In genomic region chr14:15436586-15436985, GRCm38 (mm10) we compare ENCODE assay signal across 15 mouse cellular contexts. TPM values are rescaled to one million over a fixed set of nuclear protein-coding genes. Genes with fewer than 3 reads are reported as not detected.
DNase-seq lines count a peak whose midpoint lies in the region; ATAC-seq lines count a peak whose summit lies in the region.
"Had no signal": no experiment of that assay in that cellular context is flagged by ENCODE, and none has a peak within 500 bp of the region (broad histone marks: within the 10 kb centered on the region; RNA-seq: fewer than 3 reads in every experiment).

No protein-coding gene starts in this region.

- 97% methylated on average over 4 of the region's 4 CpGs for WGBS in forebrain, embryonic 14.5 days
- 95% methylated on average over 4 of the region's 4 CpGs for WGBS in forebrain, embryonic 10.5 days
- WGBS in heart, embryonic 16.5 days, result 87% methylated on average over 4 of the region's 4 CpGs
- 90% methylated on average over 4 of the region's 4 CpGs for WGBS in neural tube, embryonic 13.5 days

- H3K27me3 ChIP-seq in forebrain, embryonic 14.5 days (replicated peaks; ENCODE audit: control insufficient read depth, insufficient read depth, low read length), result peaks cover 12% of the 10 kb centered on the region
- peaks cover 45% of the 10 kb centered on the region for H3K27me3 ChIP-seq in forebrain, embryonic 10.5 days (ENCODE audit: poor library complexity, severe bottlenecking)
- no peaks in the 10 kb centered on the region for H3K27me3 ChIP-seq in heart, embryonic 16.5 days (ENCODE audit: control insufficient read depth, insufficient read depth, low read length)
- H3K27me3 ChIP-seq in neural tube, embryonic 13.5 days, result peaks cover 36% of the 10 kb centered on the region

- ATAC-seq in forebrain, embryonic 14.5 days, result no peak
- ATAC-seq in heart, embryonic 16.5 days (replicated peaks; ENCODE audit: extremely low read depth, insufficient read depth, low FRiP score), result no peak
- ATAC-seq in neural tube, embryonic 13.5 days (ENCODE audit: low read depth), result no peak
- no peak for ATAC-seq in inflammation-experienced regulatory T-cells, adult 6 months
- ATAC-seq: liver, embryonic 12.5 days; lung, postnatal 0 days had no signal

- no peak overlapping the region for H3K4me3 ChIP-seq in forebrain, embryonic 14.5 days (ENCODE audit: low read depth, low read length)
- H3K4me3 ChIP-seq in forebrain, embryonic 10.5 days, result no peak overlapping the region
- H3K4me3 ChIP-seq in heart, embryonic 16.5 days (ENCODE audit: low read length), result no peak overlapping the region
- 0 out of 2 replicates have a peak overlapping the region, but pooled peaks have one; percentile 60 for H3K4me3 ChIP-seq in neural tube, embryonic 13.5 days
- H3K4me3 ChIP-seq: embryonic facial prominence, embryonic 12.5 days; liver, embryonic 12.5 days; megakaryocyte, embryonic 14.5 days had no signal

- DNase-seq in forebrain, embryonic 14.5 days (ENCODE audit: low spot score), result no peak
- no peak for DNase-seq in forebrain, embryonic 10.5 days (ENCODE audit: extremely low spot score, low spot score)
- DNase-seq in heart, postnatal 36 days, result no peak
- DNase-seq in neural tube, embryonic 10.5 days (ENCODE audit: extremely low spot score, low spot score), result no peak
- DNase-seq: adrenal gland, postnatal 14 days; thymus, adult 2 months had no signal

- H3K9ac ChIP-seq in forebrain, embryonic 14.5 days (ENCODE audit: low read length), result no peak overlapping the region
- no peak overlapping the region for H3K9ac ChIP-seq in heart, embryonic 16.5 days (ENCODE audit: low read length)
- H3K9ac ChIP-seq in neural tube, embryonic 13.5 days, result no peak overlapping the region
- H3K9ac ChIP-seq: embryonic facial prominence, embryonic 12.5 days; liver, embryonic 12.5 days had no signal

- H3K4me2 ChIP-seq in forebrain, embryonic 14.5 days (ENCODE audit: low read length), result peak overlapping the region; percentile 91
- peak overlapping the region; percentile 90 for H3K4me2 ChIP-seq in heart, embryonic 16.5 days (ENCODE audit: low read depth, low read length)
- H3K4me2 ChIP-seq in neural tube, embryonic 13.5 days, result peak overlapping the region; percentile 90
- H3K4me2 ChIP-seq: liver, embryonic 12.5 days had no signal

- intact Hi-C loops in heart, postnatal 36 days (cut with DNase I), result loop anchor here (5.0 to 10.0 kb wide), 5 partner anchors 64 to 948 kb away; no protein-coding TSS in a partner anchor

- H3K36me3 ChIP-seq in forebrain, embryonic 14.5 days (ENCODE audit: control insufficient read depth, insufficient read depth, low read length), result no peaks in the 10 kb centered on the region
- no peaks in the 10 kb centered on the region for H3K36me3 ChIP-seq in forebrain, embryonic 10.5 days (replicated peaks)
- H3K36me3 ChIP-seq in heart, embryonic 16.5 days (ENCODE audit: control insufficient read depth, insufficient read depth), result no peaks in the 10 kb centered on the region
- H3K36me3 ChIP-seq in neural tube, embryonic 13.5 days, result no peaks in the 10 kb centered on the region
- H3K36me3 ChIP-seq: embryonic facial prominence, embryonic 12.5 days; liver, embryonic 12.5 days had no signal

- H3K9me3 ChIP-seq in forebrain, embryonic 14.5 days (replicated peaks; ENCODE audit: control insufficient read depth, low read length), result no peaks in the 10 kb centered on the region
- H3K9me3 ChIP-seq in forebrain, embryonic 10.5 days, result no peaks in the 10 kb centered on the region
- no peaks in the 10 kb centered on the region for H3K9me3 ChIP-seq in heart, embryonic 16.5 days (replicated peaks; ENCODE audit: control insufficient read depth, low read length)
- no peaks in the 10 kb centered on the region for H3K9me3 ChIP-seq in neural tube, embryonic 13.5 days
- H3K9me3 ChIP-seq: embryonic facial prominence, embryonic 12.5 days; liver, embryonic 12.5 days; megakaryocyte, embryonic 14.5 days had no signal

- no peaks in the 10 kb centered on the region for H3K4me1 ChIP-seq in forebrain, embryonic 14.5 days (ENCODE audit: control insufficient read depth, insufficient read depth, low read length)
- H3K4me1 ChIP-seq in forebrain, embryonic 10.5 days, result peaks cover 21% of the 10 kb centered on the region
- peaks cover 13% of the 10 kb centered on the region for H3K4me1 ChIP-seq in heart, embryonic 16.5 days (ENCODE audit: control insufficient read depth, insufficient read depth, low read length)
- H3K4me1 ChIP-seq in neural tube, embryonic 13.5 days (replicated peaks), result peaks cover 21% of the 10 kb centered on the region
- H3K4me1 ChIP-seq: embryonic facial prominence, embryonic 12.5 days had no signal

- no peak overlapping the region for H3K27ac ChIP-seq in forebrain, embryonic 14.5 days (ENCODE audit: low read depth, low read length)
- H3K27ac ChIP-seq in forebrain, embryonic 10.5 days, result no peak overlapping the region
- H3K27ac ChIP-seq in heart, embryonic 16.5 days (ENCODE audit: low read length), result no peak overlapping the region
- H3K27ac ChIP-seq in neural tube, embryonic 13.5 days (replicated peaks), result no peak overlapping the region
- H3K27ac ChIP-seq: embryonic facial prominence, embryonic 12.5 days; liver, embryonic 12.5 days had no signal

RNA-seq across cellular contexts. Expression of gene Lrrc3b, which starts 2.2 kb away (rescaled TPM):
- polyA plus RNA-seq in forebrain, embryonic 14.5 days (2014; fragmentation: Nextera tagmentation; extraction: Ambion mirVana), result 5.5 and 7.7 TPM in 2 replicates
- 0.92 and 1.7 TPM in 2 replicates for polyA plus RNA-seq in forebrain, embryonic 10.5 days (2016; fragmentation: Nextera tagmentation; extraction: Ambion mirVana)
- 9.3 and 12.6 TPM in 2 replicates for polyA plus RNA-seq in heart, embryonic 16.5 days (2015; fragmentation: Nextera tagmentation; extraction: Ambion mirVana)
- total RNA-seq in heart, postnatal 36 days (2021), result 10 to 100 TPM; 20.5 to 34.4 TPM
- polyA plus RNA-seq in neural tube, embryonic 13.5 days (2015; fragmentation: Nextera tagmentation; extraction: Ambion mirVana), result 6.9 and 7.4 TPM in 2 replicates
- not detected for polyA plus RNA-seq in inflammation-experienced regulatory T-cells, adult 6 months (2017; shearing (Covaris generic))
- total RNA-seq: hematopoietic stem cell, adult 5-6 weeks; MEL had no signal
